Mouse (Mus musculus) heart, postnatal 14 days (tissue): Measurements from ENCODE around the gene Gm20388. TPM values are rescaled to one million over a fixed set of nuclear protein-coding genes. Genes with fewer than 3 reads are reported as not detected.

ENCODE experiments used
- DNase-seq, 2 experiments: peaks; one replicate each; pipeline ENCODE4 v3.0.0; 2021 to 2022
- intact Hi-C: fragments of 180-260 bp; cut with DNase I; formaldehyde crosslinking; loops from one replicate; pipeline ENCODE4 v1.15.1; 2025
- total RNA-seq, 2 experiments: library from RNA; stranded (reverse); gene quantifications; 2 replicates each; pipeline ENCODE4 v1.2.3; 2021

The Gm20388 gene
- total RNA-seq, 2 experiments from 2014 or later = 0.24 TPM; not detected in 1

DNA sequence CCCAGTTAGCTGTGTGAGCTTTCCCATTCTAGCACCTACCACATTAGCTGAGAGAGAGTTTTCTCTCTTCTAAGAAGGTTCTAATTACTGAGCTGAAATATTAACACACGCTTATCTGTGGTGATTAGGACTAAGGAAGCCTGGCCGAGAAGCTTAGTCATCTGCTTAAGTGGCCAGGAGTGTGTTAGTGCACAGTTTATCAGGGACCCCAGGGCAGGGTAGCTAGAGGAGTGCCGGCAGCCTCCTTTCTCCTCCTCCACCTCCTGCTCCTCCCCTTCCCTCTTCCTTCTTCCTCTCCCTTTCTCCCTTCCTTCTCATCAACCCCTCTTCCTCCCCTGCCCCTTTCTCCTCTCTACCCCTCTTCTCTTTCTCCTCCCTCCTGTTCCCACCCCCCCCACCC is 4339.6 kb downstream of the Gm20388 start:
- DNase-seq = no peak
- intact Hi-C loops = no loop called here

GRCm38 (mm10) chr8:124250785-124251184 is 4340.1 kb downstream of the Gm20388 start:
- no peak for DNase-seq

GRCm38 (mm10) chr8:124252533-124252950 is 4341.9 kb downstream of the Gm20388 start:
- intact Hi-C loops = no loop called here
- DNase-seq = no peak

More at GRCm38 (mm10) chr8:124250785-124251184, 4340.1 kb downstream of the Gm20388 start:
- intact Hi-C loops = no loop called here

DNA sequence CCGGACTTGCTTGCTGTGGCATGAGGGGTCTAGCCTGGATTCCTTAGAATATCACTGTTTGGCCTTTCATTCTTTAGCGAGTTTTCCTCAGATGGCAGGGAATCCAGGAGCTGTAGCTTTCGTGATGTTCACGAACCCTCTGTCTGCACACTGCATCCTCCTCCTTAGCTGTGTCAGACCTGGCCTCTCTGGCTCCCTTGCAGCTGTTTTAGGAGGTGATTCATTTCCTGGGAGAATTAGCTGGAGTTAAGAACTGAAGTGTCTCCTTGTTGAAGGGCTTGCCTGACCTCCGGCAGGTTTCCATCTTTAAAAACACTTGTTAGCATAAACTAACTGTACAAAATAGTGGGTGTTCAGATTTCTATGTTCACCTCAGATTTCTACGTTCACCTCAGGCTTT is 4343.3 kb downstream of the Gm20388 start:
- intact Hi-C loops = no loop called here
- no peak for DNase-seq

DNA sequence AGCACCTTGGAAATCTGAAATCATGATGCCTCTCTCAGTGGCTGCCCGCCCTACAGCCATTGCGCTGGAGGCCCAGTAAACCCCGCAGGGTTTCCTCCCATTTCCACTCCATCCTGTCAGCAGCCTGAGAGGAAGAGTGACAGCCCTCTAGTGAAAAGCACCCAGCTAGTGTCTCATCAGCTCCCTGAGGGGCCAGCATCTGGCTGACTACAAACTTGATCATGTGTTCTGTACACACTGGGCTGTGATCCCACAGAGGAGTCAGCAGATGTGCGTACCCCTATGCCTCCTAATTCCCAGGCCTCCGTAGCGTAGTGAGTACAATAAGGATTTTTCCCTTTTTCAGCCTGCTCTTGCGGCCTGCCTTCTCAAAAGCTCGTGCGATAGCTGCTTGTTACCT is 4346.2 kb downstream of the Gm20388 start:
- intact Hi-C loops = no loop called here
- peak; percentile 43 to 49 for DNase-seq

DNA sequence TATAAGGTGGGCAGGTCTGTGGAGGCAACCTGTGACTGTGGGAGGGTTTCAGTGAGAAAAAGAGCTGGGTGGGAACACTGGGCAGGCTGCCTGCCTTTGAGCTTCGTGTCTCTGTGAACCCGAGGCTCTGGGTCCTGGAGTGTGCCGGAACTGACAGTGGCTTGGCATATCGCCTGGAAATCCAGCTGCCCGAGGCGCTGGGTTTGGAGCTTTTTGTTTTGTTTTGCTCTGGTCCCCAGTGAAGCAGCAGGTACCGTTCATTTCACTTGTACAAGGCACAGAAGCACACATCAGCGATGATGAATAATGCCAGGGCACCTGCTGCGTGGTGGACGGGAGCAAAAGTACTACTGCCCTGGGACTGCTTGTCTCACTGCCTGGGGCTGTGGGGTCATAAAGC is 4346.7 kb downstream of the Gm20388 start:
- DNase-seq = peak; percentile 82 to 86
- intact Hi-C loops = no loop called here

DNA sequence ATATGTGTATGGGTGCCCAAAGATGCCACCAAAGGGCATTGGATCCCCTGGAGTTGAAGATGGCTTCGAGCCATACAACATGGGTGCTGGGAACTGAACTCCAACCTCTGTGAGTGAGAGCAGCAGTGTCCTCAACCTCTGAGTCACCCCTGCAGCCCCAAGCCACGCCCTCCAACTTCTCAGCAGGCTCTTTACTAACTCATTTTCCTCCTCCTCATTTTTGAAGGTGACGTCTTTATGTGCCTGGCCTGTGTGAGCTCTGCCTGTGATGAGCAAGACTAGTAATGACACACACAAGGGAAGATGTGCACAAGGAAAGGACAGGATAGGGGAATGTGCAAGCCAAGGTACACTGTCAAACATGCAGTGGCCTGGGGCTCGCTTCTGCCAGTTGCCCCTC is 4348.5 kb downstream of the Gm20388 start:
- DNase-seq = no peak
- intact Hi-C loops = no loop called here

- intact Hi-C loops = no loop called here
- DNase-seq = no peak
Observed at GRCm38 (mm10) chr8:124259925-124260324, 4349.3 kb downstream of the Gm20388 start.

- intact Hi-C loops = no loop called here
- no peak for DNase-seq
Observed at GRCm38 (mm10) chr8:124260371-124260770, 4349.7 kb downstream of the Gm20388 start.

- intact Hi-C loops = no loop called here
- DNase-seq = no peak
Observed at GRCm38 (mm10) chr8:124263058-124263457, 4352.4 kb downstream of the Gm20388 start.

DNA sequence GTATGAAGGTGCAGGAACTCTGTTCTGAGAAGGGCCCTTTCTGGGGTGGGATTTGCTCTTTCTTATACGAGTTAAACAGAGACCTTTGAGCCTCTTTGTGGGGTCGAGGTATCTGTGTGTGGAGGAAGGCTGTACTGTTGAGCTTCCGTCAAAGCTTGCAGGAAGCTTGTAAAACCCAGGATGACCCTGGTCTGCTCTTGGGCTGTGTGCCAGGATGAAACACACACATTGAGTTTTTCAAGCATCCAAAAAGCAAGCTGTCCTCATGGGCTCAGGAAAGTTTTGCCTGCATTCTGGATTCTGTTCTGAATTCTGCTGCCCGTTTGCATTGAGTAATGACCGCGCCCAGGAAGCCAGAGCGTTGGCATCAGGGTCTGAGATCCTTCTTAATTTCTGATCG is 4353.4 kb downstream of the Gm20388 start:
- intact Hi-C loops = no loop called here
- peak in 1 of 2 experiments; percentile 51 for DNase-seq

DNA sequence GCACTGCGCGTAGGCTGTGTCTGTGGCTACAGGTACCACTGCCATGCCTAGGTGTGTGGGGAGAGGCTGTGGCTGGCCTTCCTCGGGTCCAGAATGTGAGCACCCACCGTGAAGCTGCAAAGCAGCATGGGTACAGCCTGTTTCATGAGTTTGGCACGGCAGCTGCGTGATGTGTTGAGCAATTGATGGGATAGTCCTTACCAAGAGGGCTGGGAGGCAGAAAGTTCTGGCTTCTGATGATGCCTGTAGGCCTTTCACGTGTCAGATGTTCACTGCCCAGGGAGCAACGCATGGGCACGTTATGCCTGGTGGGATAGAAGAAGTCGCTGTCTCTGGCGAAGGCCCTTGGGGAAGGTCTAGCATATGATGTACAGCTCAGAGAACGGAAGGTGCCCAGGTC is 4354.0 kb downstream of the Gm20388 start:
- DNase-seq = no peak
- intact Hi-C loops = no loop called here

DNA sequence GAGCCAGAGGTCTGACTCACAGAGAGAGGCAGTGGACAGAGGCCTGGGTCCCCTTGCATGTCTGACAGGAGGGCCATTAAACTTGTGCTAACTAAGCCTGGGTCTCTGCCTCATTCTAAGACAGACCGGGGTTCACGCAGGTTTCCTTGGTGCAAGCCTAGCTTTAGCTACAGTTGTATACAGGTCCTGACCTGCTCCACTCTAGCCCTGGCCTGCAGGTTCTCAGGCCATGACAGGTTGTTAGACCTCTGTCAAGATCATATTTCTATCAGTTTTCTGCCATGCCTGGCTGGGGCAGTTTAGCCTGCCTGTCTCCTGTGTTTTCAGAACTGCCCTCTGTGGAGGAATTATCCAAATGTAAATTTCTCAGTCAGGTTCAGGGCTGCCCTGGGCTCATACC is 4354.5 kb downstream of the Gm20388 start:
- intact Hi-C loops = no loop called here
- DNase-seq = no peak

DNA sequence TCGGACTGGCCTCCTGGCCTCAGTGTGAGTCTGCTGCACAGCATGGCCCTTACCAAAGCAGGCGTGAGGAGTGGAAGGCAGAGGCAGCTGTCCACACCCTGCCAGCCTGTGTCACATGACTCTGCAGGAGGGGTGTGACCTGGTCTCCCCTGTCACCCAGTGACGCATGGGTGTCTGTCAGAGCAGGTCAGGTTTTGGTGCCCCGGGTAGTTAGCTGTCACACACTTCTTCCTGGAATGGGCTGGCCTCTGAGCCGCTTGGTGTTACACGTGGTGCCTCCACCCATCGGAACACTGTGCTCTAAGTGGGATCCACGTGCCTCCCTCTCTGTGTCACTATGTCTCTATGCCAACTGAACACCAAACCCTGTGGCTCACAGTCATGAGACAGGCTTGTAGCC is 4355.2 kb downstream of the Gm20388 start:
- DNase-seq = peak; percentile 40 to 45
- intact Hi-C loops = no loop called here

GRCm38 (mm10) chr8:124267206-124267605 is 4356.6 kb downstream of the Gm20388 start:
- DNase-seq = no peak

DNA sequence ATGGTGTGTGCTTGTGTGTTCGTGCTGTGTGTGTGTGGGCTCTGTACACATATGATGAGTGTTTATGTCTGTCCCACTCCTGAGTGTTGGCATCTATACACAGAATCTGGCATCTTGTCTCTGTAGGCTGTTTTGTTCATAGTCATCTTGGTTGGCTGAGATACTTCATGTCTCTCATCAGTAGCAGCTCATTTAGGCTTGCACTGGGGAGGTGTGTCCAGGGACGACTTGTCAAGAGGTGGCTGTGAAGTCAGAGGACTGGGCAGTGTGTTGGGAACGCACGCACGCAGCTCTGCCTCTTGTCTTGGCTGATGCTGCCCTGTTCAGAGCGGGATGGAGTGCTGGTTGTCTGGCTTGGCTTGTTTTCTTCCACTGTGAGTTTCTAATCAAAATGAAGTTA is 4359.9 kb downstream of the Gm20388 start:
- intact Hi-C loops = no loop called here

More at GRCm38 (mm10) chr8:124267206-124267605, 4356.6 kb downstream of the Gm20388 start:
- intact Hi-C loops = no loop called here

GRCm38 (mm10) chr8:124270904-124271303 is 4360.3 kb downstream of the Gm20388 start:
- intact Hi-C loops = no loop called here
- DNase-seq = no peak

More for the DNA sequence above, 4359.9 kb downstream of the Gm20388 start:
- no peak for DNase-seq

GRCm38 (mm10) chr8:124271518-124271917 is 4360.9 kb downstream of the Gm20388 start:
- intact Hi-C loops = no loop called here

GRCm38 (mm10) chr8:124272792-124273191 is 4362.2 kb downstream of the Gm20388 start:
- intact Hi-C loops = no loop called here
- DNase-seq = no peak

More at GRCm38 (mm10) chr8:124271518-124271917, 4360.9 kb downstream of the Gm20388 start:
- no peak for DNase-seq

DNA sequence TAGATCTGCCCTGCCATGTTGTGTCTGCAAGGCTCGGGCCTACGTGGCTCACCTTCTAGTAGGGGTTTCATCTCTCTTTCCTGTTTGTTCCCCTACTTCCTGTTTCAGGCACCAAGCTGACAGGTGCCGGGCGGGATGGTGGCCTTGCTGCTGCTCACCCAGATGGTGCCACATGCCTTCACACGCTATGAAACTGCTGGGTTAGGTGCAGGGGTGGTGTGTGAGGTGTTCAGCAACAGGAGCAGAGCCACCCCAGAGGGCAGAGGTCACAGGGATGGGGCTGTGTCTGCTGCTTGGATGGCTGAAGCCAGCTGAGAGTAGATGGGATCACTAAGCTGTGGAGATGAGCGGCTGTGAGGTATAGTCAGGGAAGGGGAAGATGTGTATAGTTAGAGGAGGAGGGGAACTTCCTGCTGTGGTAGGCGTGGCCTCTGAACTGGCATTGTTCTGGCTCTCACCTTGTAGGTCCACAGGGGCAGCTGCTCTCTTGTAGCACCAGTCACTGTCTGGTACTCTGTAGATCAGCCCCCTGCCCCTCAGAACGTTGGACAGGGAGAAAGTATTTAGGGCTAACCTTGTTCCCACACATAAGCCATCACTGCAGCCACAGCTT is 4363.1 kb downstream of the Gm20388 start:
- DNase-seq = no peak
- intact Hi-C loops = no loop called here

DNA sequence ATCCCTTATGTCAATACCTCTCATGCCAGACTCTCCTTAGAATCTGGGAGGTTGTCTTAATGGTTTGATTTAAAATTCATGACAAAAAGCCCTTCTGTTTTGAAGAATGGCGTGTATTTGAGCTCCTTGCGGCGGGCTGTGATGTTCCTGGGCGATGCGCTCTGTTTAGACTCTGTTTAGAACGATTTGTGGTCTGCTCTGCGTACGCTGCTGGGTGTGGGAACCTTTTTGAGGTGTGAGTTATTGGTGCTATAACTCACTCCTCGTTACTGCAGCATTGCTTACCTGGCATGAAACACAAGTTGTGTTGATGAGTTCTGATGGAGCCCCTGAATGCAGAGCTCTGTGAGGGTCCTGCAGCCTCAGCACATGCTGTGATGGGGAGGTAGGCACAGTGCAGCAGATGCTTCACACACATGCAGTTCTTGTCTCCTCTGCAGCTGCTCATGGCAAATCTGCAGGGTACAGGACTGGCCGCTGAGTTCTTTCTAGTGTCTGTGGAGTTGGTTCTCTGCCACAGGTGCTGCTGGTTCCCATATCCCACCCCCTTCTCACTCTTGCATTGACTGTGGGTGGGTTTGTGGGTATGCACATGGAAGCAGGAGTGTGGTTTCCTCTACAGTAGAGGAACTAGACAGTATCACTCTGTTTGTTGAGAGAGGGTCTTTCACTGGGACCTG is 4363.9 kb downstream of the Gm20388 start:
- DNase-seq = no peak
- intact Hi-C loops = no loop called here
